ENCODE assay signal across 22 mouse cellular contexts in the genomic region with DNA sequence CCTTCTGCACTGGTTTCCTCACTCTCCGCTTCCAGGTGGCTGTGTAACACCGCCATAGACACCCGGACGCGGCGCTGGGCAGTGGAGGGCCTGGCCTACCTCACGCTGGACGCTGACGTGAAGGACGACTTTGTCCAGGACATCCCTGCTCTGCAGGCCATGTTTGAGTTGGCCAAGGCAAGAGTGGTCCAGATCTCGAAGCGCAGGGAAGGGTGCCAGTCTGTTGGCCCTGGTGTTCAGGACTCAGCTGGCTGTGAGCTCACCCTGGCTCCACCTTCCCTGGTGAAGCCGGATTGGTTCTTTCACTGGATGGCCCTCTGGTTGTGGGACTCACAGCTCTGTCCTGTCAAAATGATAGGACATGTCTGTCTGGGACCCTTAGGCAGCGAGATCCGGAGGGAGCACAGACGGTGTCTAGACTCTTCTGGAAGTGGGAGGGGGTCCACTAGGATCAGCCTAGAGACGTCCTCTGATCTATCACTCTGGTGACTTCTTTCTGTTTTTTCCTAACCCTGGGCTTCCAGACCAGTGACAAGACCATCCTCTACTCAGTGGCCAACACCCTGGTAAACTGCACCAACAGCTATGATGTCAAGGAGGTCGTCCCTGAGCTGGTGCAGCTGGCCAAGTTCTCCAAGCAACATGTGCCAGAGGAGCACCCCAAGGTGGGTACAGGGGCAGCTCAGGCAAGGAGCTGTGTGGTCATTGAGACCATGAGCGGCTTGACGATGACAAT. TPM values are rescaled to one million over a fixed set of nuclear protein-coding genes. Genes with fewer than 3 reads are reported as not detected.
DNase-seq lines count a peak whose midpoint lies in the region; ATAC-seq and TF ChIP-seq lines count a peak whose summit lies in the region.
"Had no signal": no experiment of that assay in that cellular context is flagged by ENCODE, and none has a peak within 500 bp of the region (broad histone marks: within the 10 kb centered on the region; RNA-seq: fewer than 3 reads in every experiment).

No protein-coding gene starts in this region.

- H3K9ac ChIP-seq in liver, adult 2 months (ENCODE audit: low read depth, low read length): no peak overlapping the region
- no peak overlapping the region for H3K9ac ChIP-seq in liver, embryonic 12.5 days
- no peak overlapping the region for H3K9ac ChIP-seq in embryonic facial prominence, embryonic 15.5 days
- no peak overlapping the region for H3K9ac ChIP-seq in stomach, postnatal 0 days (ENCODE audit: low read length)
- H3K9ac ChIP-seq: kidney, embryonic 15.5 days; neural tube, embryonic 12.5 days had no signal

- no peaks in the 10 kb centered on the region for H3K36me3 ChIP-seq in liver, adult 2 months (ENCODE audit: control insufficient read depth, insufficient read depth, low read length)
- H3K36me3 ChIP-seq in liver, embryonic 12.5 days: no peaks in the 10 kb centered on the region
- no peaks in the 10 kb centered on the region for H3K36me3 ChIP-seq in embryonic facial prominence, embryonic 15.5 days
- H3K36me3 ChIP-seq in stomach, postnatal 0 days (ENCODE audit: control insufficient read depth, insufficient read depth, low read length): no peaks in the 10 kb centered on the region
- H3K36me3 ChIP-seq: hindbrain, embryonic 10.5 days; kidney, embryonic 15.5 days; neural tube, embryonic 12.5 days had no signal

- ATAC-seq in liver, embryonic 12.5 days: no peak
- ATAC-seq in embryonic facial prominence, embryonic 15.5 days (ENCODE audit: insufficient number of reproducible peaks, low FRiP score, low TSS enrichment, low read depth): 0 out of 2 replicates have a peak, but pooled peaks have one; percentile 29
- peak; percentile 18; the same call in 1 of the 2 replicates for ATAC-seq in stomach, postnatal 0 days (ENCODE audit: low FRiP score, low TSS enrichment)
- ATAC-seq: activated CD4-positive, CD25-positive, alpha-beta regulatory T cell, adult 4 months; inflammation-experienced regulatory T-cells, adult 6 months; Patski had no signal

- no peak for TF ChIP-seq EP300 in stomach, postnatal 0 days (optimal IDR thresholded peaks at IDR 0.05)

- H3K79me2 ChIP-seq in liver, adult 2 months (ENCODE audit: control insufficient read depth, insufficient read depth, low read length): no peaks in the 10 kb centered on the region

- TF ChIP-seq POLR2A in liver, adult 2 months (IDR thresholded peaks at IDR 0.05; ENCODE audit: extremely low read depth, insufficient read depth, low read length): no peak

- H3K27ac ChIP-seq in liver, adult 2 months (replicated peaks; ENCODE audit: insufficient read depth, low read depth, low read length): no peak overlapping the region
- no peak overlapping the region for H3K27ac ChIP-seq in liver, embryonic 12.5 days
- no peak overlapping the region for H3K27ac ChIP-seq in embryonic facial prominence, embryonic 15.5 days (replicated peaks)
- H3K27ac ChIP-seq in stomach, postnatal 0 days (replicated peaks): no peak overlapping the region
- H3K27ac ChIP-seq: heart, embryonic 10.5 days; hindbrain, embryonic 10.5 days; kidney, embryonic 15.5 days; neural tube, embryonic 12.5 days had no signal

- DNase-seq in heart, adult 11 months: peak; percentile 93
- DNase-seq in heart, adult 18-20 months: no peak
- DNase-seq in liver, adult 2 months (ENCODE audit: extremely low read depth, low read depth, low spot score): peak; percentile 90
- DNase-seq in stomach, postnatal 0 days (ENCODE audit: low spot score): no peak
- no peak for DNase-seq in left cerebral cortex, postnatal 25 days (ENCODE audit: low spot score in 2 of 2)
- DNase-seq: adrenal gland, postnatal 36 days; cerebellum, adult 9-10 months; gastrocnemius, postnatal 10 days; right cerebral cortex, postnatal 4 days; thymus, adult 18-20 months had no signal

- no peak overlapping the region for H3K4me3 ChIP-seq in liver, adult 2 months (ENCODE audit: insufficient read depth, low read depth, low read length)
- no peak overlapping the region for H3K4me3 ChIP-seq in liver, embryonic 12.5 days
- H3K4me3 ChIP-seq in embryonic facial prominence, embryonic 15.5 days (replicated peaks): no peak overlapping the region
- no peak overlapping the region for H3K4me3 ChIP-seq in stomach, postnatal 0 days (ENCODE audit: low read depth, low read length)
- H3K4me3 ChIP-seq: neural tube, embryonic 12.5 days had no signal

- intact Hi-C loops in left cerebral cortex, postnatal 25 days (cut with DNase I): no loop called here

- peaks cover 8% of the 10 kb centered on the region for H3K4me1 ChIP-seq in liver, adult 2 months (ENCODE audit: control insufficient read depth, insufficient read depth, low read length)
- H3K4me1 ChIP-seq in liver, embryonic 12.5 days: no peaks in the 10 kb centered on the region
- peaks cover 20% of the 10 kb centered on the region for H3K4me1 ChIP-seq in embryonic facial prominence, embryonic 15.5 days
- no peaks in the 10 kb centered on the region for H3K4me1 ChIP-seq in stomach, postnatal 0 days (replicated peaks; ENCODE audit: control insufficient read depth, insufficient read depth)

- peaks cover 9% of the 10 kb centered on the region for H3K27me3 ChIP-seq in liver, adult 2 months (ENCODE audit: control insufficient read depth, insufficient read depth, low read length)
- peaks cover 90% of the 10 kb centered on the region for H3K27me3 ChIP-seq in liver, embryonic 12.5 days (replicated peaks)
- H3K27me3 ChIP-seq in embryonic facial prominence, embryonic 15.5 days: peaks cover 62% of the 10 kb centered on the region
- H3K27me3 ChIP-seq in stomach, postnatal 0 days (ENCODE audit: control insufficient read depth, insufficient read depth, low read length): peaks cover 4% of the 10 kb centered on the region; the same call in 1 of the 2 replicates
- H3K27me3 ChIP-seq: Patski had no signal

- TF ChIP-seq CTCF in liver, adult 2 months (IDR thresholded peaks at IDR 0.05; ENCODE audit: low read depth, low read length): no peak
- no peak for TF ChIP-seq CTCF in stomach, postnatal 0 days (IDR thresholded peaks at IDR 0.05; ENCODE audit: low read depth)

- H3K4me2 ChIP-seq in liver, embryonic 12.5 days: no peak overlapping the region
- no peak overlapping the region for H3K4me2 ChIP-seq in embryonic facial prominence, embryonic 15.5 days (replicated peaks)
- H3K4me2 ChIP-seq in stomach, postnatal 0 days (replicated peaks; ENCODE audit: low read depth): no peak overlapping the region

- 32% methylated on average over 20 of the region's 20 CpGs for WGBS in liver, adult 2 months
- WGBS in liver, embryonic 12.5 days (ENCODE audit: insufficient replicate concordance): 32% methylated on average over 20 of the region's 20 CpGs
- WGBS in embryonic facial prominence, embryonic 15.5 days: 30% methylated on average over 20 of the region's 20 CpGs
- 37% methylated on average over 20 of the region's 20 CpGs for WGBS in stomach, postnatal 0 days

- no peaks in the 10 kb centered on the region for H3K9me3 ChIP-seq in liver, embryonic 12.5 days (replicated peaks)
- no peaks in the 10 kb centered on the region for H3K9me3 ChIP-seq in embryonic facial prominence, embryonic 15.5 days (replicated peaks)
- no peaks in the 10 kb centered on the region for H3K9me3 ChIP-seq in stomach, postnatal 0 days (ENCODE audit: control insufficient read depth, low read length)
- H3K9me3 ChIP-seq: heart, embryonic 10.5 days; hindbrain, embryonic 10.5 days; kidney, embryonic 15.5 days; neural tube, embryonic 12.5 days had no signal

RNA-seq across cellular contexts. Expression of a gene that starts 18.7 kb away (rescaled TPM):
- total RNA-seq in heart, adult 18-20 months (2021): 100 to 1,000 TPM; 185 to 201 TPM
- 0.46 and 0.81 TPM in 2 replicates for total RNA-seq in liver, adult 2 months (2014; rRNA removed)
- 0.32 TPM in 2 replicates for polyA plus RNA-seq in liver, adult 2 months (2012; rRNA removed)
- polyA plus RNA-seq in liver, embryonic 12.5 days (2016; fragmentation: Nextera tagmentation; extraction: Ambion mirVana): 1.1 and 1.4 TPM in 2 replicates
- polyA plus RNA-seq in embryonic facial prominence, embryonic 15.5 days (2015; fragmentation: Nextera tagmentation; extraction: Ambion mirVana): 18.9 and 28.4 TPM in 2 replicates
- polyA plus RNA-seq in stomach, postnatal 0 days (2015; fragmentation: Nextera tagmentation; extraction: Ambion mirVana): 0.99 and 1.2 TPM in 2 replicates
- total RNA-seq in left cerebral cortex, postnatal 25 days (2021): 1 to 10 TPM; 1.8 to 3.1 TPM
- polyA plus RNA-seq: activated CD4-positive, CD25-positive, alpha-beta regulatory T cell, adult 4 months; Patski had no signal

RNA-seq across cellular contexts. Expression of a gene that starts 20.9 kb away (rescaled TPM):
- total RNA-seq in heart, adult 18-20 months (2021): 10 to 100 TPM; 11.7 to 12.4 TPM
- total RNA-seq in liver, adult 2 months (2014; rRNA removed): 2.3 and 2.6 TPM in 2 replicates
- 11.0 and 15.6 TPM in 2 replicates for polyA plus RNA-seq in liver, adult 2 months (2012; rRNA removed)
- 30.6 and 30.7 TPM in 2 replicates for polyA plus RNA-seq in liver, embryonic 12.5 days (2016; fragmentation: Nextera tagmentation; extraction: Ambion mirVana)
- 35.2 and 38.4 TPM in 2 replicates for polyA plus RNA-seq in embryonic facial prominence, embryonic 15.5 days (2015; fragmentation: Nextera tagmentation; extraction: Ambion mirVana)
- 15.3 and 16.8 TPM in 2 replicates for polyA plus RNA-seq in stomach, postnatal 0 days (2015; fragmentation: Nextera tagmentation; extraction: Ambion mirVana)
- 10 to 100 TPM; 32.3 to 32.8 TPM for total RNA-seq in left cerebral cortex, postnatal 25 days (2021)

RNA-seq across cellular contexts. Expression of a gene that starts 22.1 kb away (rescaled TPM):
- 10 to 100 TPM; 50.5 to 65.6 TPM for total RNA-seq in heart, adult 18-20 months (2021)
- 9.5 and 12.0 TPM in 2 replicates for total RNA-seq in liver, adult 2 months (2014; rRNA removed)
- 0.83 and 1.3 TPM in 2 replicates for polyA plus RNA-seq in liver, adult 2 months (2012; rRNA removed)
- 0.83 and 0.92 TPM in 2 replicates for polyA plus RNA-seq in liver, embryonic 12.5 days (2016; fragmentation: Nextera tagmentation; extraction: Ambion mirVana)
- 2.6 and 2.7 TPM in 2 replicates for polyA plus RNA-seq in embryonic facial prominence, embryonic 15.5 days (2015; fragmentation: Nextera tagmentation; extraction: Ambion mirVana)
- 2.6 TPM in 2 replicates for polyA plus RNA-seq in stomach, postnatal 0 days (2015; fragmentation: Nextera tagmentation; extraction: Ambion mirVana)
- 1 to 10 TPM; 4.4 to 4.5 TPM for total RNA-seq in left cerebral cortex, postnatal 25 days (2021)
- polyA plus RNA-seq: Patski had no signal

RNA-seq across cellular contexts. Expression of a gene that starts 37.1 kb away (rescaled TPM):
- not detected for total RNA-seq in heart, adult 18-20 months (2021)
- 0.20 TPM in 1 of 2 replicates, not detected in the other for total RNA-seq in liver, adult 2 months (2014; rRNA removed)
- polyA plus RNA-seq in liver, adult 2 months (2012; rRNA removed): not detected in 2 replicates
- polyA plus RNA-seq in liver, embryonic 12.5 days (2016; fragmentation: Nextera tagmentation; extraction: Ambion mirVana): 0.08 and 0.19 TPM in 2 replicates
- 0.39 and 0.51 TPM in 2 replicates for polyA plus RNA-seq in embryonic facial prominence, embryonic 15.5 days (2015; fragmentation: Nextera tagmentation; extraction: Ambion mirVana)
- polyA plus RNA-seq in stomach, postnatal 0 days (2015; fragmentation: Nextera tagmentation; extraction: Ambion mirVana): 0.08 TPM in 1 of 2 replicates, not detected in the other
- not detected for total RNA-seq in left cerebral cortex, postnatal 25 days (2021)
- total RNA-seq: adrenal gland, postnatal 36 days; gastrocnemius, postnatal 10 days; layer of hippocampus, postnatal 25 days; left cerebral cortex, postnatal 14 days; midbrain, postnatal 0 days had no signal
- polyA plus RNA-seq: inflammation-experienced regulatory T-cells, adult 6 months had no signal

RNA-seq across cellular contexts. Expression of a gene that starts 38.7 kb away (rescaled TPM):
- total RNA-seq in heart, adult 18-20 months (2021): 10 to 100 TPM; 10.5 to 12.0 TPM
- 4.0 and 5.0 TPM in 2 replicates for total RNA-seq in liver, adult 2 months (2014; rRNA removed)
- polyA plus RNA-seq in liver, adult 2 months (2012; rRNA removed): 8.1 and 9.0 TPM in 2 replicates
- 8.6 and 10.0 TPM in 2 replicates for polyA plus RNA-seq in liver, embryonic 12.5 days (2016; fragmentation: Nextera tagmentation; extraction: Ambion mirVana)
- polyA plus RNA-seq in embryonic facial prominence, embryonic 15.5 days (2015; fragmentation: Nextera tagmentation; extraction: Ambion mirVana): 14.3 and 14.9 TPM in 2 replicates
- polyA plus RNA-seq in stomach, postnatal 0 days (2015; fragmentation: Nextera tagmentation; extraction: Ambion mirVana): 8.3 and 9.7 TPM in 2 replicates
- 10 to 100 TPM; 14.1 to 16.6 TPM for total RNA-seq in left cerebral cortex, postnatal 25 days (2021)

Comparison
In these comparisons a context has a peak if more than half of its experiments do, and no peak if none do; other contexts are left out.
1. DNase-seq: peak in heart, adult 11 months (single experiment) and liver, adult 2 months (single experiment); none in heart, adult 18-20 months (0 of 2), stomach, postnatal 0 days (single experiment) and left cerebral cortex, postnatal 25 days (0 of 2).